Mouse (Mus musculus): Measurements from ENCODE around the gene Kmt2c.
A peak's percentile ranks its signal among the peaks of the same experiment; 100 is the strongest.

Kmt2c gene

DNA sequence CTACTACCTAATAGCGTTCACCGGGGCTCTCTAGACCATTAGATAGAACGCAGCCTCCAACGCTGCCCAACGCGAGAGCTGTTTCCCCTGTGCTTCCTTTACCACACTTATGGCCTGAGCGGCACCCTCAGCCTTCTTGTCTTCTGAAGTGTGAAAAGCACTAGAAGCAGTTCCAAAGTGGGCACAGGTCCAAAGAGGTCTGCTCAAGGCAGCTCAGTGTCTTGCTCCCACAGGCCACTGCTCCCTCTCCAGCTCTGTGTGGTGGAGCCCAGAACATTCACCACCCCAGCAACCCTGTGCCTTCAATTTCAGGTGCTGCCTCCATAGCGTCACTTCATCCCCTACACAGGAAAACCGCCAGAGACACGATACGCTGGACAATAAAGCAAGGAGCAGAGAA, 115.0 kb downstream of the Kmt2c start:
- DNase-seq (ENCODE audit: low read depth, low spot score), result no peak

DNA sequence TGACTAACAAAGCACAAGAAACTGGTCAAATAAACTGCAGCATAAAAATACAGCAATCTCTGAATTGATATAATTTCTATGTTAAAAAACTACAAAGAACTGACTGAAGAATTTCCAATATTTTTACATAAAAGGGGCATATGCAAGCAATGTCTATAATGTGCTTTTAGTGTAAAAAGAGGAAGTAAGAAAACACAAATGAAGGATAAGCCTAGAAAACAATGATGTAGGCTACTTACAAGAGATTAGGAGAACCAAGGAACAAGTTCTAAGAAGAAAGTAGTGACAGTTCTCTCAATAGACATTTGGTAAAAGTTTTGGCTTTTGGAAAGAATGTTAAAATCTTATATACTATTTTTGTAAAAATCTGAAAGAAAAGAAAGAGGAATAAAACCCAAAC, 119.4 kb downstream of the Kmt2c start:
- DNase-seq (ENCODE audit: low read depth, low spot score), result no peak

DNA sequence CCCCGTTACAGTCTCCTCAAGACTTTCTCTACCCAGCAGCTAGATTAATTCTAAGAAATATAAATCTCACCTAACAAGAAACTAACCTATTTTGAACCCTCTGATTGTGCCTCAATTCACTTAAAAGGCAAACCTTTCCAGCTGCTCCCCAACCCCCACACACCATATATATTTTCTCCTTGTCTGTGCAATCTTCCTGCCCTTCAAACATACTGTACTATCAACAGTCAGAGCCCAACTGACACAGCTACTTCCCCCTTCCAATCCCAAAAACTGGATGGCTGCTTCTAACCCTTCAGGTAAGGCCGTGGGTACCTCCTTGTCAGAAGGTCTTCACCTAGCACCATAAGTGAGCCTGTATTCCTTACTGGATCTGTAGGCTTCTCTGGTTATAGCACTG, 130.2 kb downstream of the Kmt2c start:
- no peak for DNase-seq (ENCODE audit: low read depth, low spot score)

DNA sequence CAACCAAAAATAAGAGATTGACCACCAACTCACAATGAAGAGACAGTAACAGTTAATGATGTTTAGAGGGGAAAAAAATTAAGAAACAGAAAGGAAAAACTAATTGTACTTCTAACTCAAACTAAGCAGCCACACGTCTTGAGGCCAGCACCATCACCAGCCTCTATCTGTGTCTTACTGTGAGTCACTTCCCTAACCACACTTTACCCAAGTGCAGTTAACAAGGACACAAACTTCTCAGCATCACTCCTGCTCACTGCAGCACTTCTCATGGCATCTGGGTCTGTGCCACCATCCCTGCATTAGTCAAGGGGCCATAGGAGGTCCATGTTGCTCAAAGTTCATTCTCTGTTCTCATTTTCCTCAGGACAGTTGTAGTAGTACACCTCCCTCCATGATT, 131.5 kb downstream of the Kmt2c start:
- DNase-seq (ENCODE audit: low read depth, low spot score), result no peak

DNA sequence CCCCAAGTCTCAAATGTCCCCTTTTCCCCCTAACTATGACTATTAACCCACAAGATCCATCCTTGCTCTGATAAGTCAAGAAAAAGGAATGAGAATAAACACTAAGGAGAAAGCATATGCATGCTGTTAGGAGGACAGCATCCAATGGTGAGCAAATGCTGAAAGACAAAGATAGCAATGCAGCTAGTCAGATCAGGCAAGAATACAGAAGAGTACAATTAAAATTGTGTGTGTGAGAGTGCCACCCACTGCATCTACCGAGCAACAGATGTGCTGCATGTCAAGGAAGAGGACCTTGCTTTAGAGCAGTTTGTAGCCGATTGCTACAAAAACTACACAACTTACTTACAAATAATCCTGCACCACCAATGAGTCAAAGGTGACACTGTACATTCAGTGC, 145.1 kb downstream of the Kmt2c start:
- no peak for DNase-seq (ENCODE audit: low read depth, low spot score)

DNA sequence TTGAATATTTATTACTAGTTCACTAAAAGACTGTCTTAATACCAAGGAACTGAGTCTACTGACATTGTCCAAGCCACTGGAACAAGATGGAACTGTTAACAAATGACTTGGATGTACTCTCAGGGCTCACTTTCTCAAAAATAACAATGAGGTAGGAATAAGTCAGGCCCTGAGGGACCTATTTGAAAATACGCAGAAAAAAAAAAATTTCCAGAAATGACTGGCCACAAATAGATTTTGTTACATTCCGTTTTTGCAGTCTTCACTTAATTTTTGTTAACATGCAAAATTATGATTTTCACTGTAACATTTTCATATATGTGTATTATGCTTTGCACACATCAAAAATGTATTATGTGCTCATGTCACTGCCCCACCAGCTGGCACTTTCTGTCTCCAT, 167.3 kb downstream of the Kmt2c start:
- DNase-seq (ENCODE audit: low read depth, low spot score), result no peak

DNA sequence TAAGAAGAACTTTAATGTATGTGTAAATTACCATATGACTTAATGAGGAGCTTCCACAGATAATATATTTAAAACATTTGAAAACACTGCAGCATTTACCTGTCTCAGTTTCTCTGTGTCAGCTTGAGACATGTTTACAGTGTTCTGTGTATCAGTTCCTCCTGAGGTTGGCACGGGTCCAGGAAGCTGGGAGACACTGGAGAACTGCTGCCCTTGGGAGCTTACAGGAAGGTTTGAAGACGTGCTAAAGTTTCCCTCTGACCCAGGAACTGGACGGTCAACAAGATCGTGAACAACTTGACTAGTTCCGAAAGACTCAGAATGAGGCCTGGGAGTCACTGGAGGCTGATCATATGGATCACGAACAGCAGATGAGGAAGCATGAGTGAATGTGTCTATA, 184.7 kb downstream of the Kmt2c start:
- no peak for DNase-seq (ENCODE audit: low read depth, low spot score)

DNA sequence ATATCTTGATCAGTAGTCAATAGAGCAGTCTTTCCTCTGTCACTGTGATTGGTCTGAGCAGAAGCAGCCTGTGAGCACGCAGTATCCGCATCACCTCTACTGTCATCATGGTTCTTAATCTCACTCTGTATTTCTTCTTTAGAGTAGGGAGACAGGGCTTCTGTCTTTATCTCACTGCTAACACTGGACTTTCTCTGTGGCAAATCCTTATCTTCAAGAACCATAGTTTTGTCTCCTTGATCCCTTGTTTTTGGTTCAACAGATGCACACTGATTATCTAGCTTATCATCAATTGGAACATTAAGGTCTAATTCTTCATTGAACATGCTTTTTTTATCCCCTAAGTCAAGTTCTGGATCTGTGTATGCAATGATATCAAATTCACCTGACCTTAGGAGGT, 188.4 kb downstream of the Kmt2c start:
- DNase-seq (ENCODE audit: low read depth, low spot score), result no peak

DNA sequence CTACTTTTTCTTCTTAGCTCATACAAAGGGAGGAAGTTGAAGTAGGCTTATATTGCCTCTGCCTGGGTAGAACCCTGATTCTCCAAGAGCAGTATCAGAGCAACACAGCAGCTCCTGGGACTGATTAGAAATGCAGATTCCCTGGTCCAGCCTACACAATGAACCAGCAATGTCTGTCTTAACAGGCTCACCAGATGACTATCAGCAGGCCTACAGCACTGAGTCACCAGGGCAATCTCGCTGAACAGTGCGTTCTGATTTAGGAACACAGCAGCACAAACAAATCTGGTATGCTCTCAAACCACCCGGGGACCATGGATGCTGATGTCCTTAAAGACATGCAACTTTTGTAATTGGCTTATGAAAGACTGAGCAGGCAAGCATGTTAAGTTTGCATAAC, 201.8 kb downstream of the Kmt2c start:
- DNase-seq (ENCODE audit: low read depth, low spot score), result no peak

DNA sequence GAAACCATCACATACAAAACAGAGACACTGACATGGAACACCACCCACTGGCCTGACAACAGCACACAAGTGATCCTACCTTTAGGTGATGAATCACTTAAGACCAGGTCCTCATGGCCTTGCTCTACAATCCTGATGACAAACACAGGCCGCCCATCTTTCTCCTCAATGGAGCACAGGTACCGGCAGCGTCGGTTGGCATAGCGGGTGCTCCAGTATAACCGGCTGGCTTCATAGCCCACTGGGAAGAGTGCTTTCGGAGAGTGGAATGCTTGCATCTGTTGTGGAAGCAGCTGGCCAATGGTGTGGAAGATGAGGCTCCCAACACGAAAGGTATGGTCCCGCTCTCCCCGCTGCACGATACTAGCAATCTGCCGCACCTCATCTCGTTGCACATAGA, 214.6 kb downstream of the Kmt2c start:
- no peak for DNase-seq (ENCODE audit: low read depth, low spot score)

DNA sequence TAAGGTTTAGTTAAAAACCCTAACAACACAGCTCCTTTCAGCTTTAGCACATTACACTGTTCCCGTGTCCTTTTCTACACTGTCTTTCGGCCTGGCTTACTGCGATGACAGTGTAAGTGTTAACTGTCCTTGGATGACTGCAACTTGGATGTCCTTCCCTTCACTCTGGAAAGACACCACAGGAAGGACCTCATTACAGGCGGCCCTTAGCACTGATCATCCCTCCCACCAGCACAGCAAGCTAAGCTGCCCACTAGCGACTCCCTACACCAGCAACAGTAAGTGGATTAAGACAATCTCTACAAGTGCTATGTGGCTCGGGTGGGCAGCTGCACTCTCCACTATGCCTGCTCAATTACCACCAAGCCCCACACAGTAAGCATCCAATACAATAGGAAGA, 222.2 kb downstream of the Kmt2c start:
- no peak for DNase-seq (ENCODE audit: low read depth, low spot score)

DNA sequence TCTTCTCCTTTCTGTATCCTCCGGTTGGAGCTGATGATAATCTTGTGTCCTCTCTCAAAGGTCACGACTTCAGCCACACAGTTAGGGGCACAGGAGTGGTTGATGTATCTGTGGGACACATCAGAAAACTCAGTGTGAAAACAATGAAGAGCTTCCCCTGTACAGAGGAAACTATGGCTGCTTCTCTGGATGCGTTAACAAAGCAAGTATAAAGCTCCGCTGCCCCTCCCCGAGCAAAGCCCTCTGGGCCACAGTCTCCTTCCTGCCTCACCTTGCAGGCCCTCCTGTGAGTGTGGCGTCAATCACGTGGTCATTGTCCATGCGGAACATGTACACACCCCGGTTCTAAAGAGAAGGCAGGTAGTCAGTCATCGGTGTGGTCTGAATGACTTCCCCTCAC, 223.0 kb downstream of the Kmt2c start:
- peak; percentile 91 for DNase-seq (ENCODE audit: low read depth, low spot score)

DNA sequence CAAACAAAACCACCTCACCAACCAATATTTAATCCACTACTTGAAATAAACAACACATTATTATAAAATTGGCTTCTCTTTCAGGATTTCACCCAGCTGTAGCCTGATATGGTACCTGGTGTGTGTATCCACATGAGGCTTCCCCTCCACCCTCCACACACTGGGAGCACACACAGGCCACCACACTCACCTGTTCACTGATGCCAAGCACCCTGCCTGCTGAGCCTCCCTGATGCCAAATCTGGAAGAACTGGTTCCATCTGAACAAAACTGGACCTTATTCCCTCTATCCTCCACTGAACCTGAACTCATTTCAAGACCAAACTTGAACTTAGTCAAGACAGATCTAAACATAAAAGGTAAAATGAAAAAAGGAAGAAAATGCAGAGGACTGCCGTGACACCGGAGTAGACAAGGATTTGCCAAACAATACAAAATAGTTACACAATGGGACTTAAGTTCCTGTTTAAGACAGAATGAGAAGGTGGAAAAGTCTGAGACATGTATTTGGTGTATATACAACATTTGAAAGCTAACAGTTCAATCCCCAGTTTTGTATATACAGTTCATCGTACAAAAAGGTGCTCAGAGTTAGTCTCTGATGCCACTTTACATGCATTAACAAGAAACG, 230.2 kb downstream of the Kmt2c start:
- DNase-seq (ENCODE audit: low read depth, low spot score), result no peak

DNA sequence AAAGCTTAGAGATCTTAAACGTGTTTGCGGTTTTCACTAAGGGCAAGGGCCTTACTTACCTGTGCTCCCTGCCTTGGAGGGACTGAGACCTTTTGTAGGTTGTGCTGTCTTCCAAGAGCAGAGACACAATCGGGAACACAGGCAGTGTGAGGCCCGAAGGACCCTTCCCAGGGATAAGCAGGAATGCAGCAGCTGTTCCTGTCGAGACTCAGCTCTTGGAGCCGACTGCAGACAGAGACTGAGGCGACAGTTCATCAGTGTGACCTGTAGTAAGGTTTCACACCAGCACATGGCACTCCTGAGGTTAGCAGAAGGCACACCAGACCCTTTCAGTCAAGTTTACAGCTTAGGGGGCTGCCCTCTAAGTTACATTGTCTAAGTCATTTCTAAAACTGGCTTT, 236.3 kb downstream of the Kmt2c start:
- no peak for DNase-seq (ENCODE audit: low read depth, low spot score)

DNA sequence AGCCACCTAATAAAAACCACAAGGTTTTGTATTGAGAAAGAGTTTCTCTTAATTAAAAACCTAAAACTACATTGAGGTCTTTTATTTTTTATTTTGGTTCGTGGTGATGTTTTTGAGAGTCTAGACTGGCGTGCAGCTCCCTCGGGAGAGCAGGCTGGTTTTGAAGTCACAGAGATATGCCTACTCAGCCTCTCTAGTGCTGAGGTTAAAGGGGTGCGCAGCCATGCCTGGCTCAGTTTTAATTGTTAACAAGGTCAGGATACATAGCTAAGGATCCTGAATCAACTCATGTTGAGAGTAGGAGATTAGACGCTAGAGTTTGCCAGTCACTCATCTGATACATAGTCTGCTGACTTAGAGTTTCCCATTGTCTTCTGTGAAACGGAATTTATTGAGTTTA, 237.1 kb downstream of the Kmt2c start:
- DNase-seq (ENCODE audit: low read depth, low spot score), result no peak

DNA sequence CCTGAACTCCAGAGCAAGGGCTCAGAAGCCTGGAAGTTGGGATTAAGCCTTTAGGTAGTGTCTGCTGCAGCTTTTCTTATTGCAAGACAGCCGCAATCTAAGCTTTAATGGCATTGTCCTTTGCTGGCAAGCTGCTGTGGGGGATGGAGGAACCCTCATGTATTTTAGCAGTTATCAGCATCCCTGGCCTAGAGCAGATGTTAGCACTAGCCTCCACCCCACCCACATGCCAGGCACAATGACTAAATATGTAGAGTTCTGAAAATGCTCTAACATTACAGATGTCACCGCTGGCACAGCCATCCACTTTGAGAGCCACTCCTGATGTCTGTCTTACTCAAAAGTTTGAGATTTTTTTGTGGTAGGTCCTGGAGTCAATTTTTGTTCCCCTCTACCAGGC, 241.9 kb downstream of the Kmt2c start:
- no peak for DNase-seq (ENCODE audit: low read depth, low spot score)

DNA sequence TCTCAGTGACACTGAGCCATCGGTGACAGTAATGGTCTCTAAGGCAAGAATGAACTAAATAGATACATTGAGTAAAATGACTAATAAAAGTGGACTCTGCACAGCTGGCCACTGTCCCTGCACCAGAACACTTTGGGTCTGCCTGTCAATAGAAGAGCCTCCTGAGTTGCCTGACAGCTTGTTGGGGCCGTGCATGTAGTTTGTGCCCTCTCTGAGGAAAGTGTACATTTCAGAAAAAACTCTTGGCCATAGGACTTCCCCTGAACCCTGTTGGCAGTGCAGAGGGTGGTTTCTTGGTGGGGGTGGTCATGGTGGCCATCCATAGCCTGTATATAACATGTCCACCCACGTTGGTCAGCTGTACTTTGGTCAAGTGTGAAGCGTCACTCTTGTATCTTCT, 244.1 kb downstream of the Kmt2c start:
- DNase-seq (ENCODE audit: low read depth, low spot score), result no peak

DNA sequence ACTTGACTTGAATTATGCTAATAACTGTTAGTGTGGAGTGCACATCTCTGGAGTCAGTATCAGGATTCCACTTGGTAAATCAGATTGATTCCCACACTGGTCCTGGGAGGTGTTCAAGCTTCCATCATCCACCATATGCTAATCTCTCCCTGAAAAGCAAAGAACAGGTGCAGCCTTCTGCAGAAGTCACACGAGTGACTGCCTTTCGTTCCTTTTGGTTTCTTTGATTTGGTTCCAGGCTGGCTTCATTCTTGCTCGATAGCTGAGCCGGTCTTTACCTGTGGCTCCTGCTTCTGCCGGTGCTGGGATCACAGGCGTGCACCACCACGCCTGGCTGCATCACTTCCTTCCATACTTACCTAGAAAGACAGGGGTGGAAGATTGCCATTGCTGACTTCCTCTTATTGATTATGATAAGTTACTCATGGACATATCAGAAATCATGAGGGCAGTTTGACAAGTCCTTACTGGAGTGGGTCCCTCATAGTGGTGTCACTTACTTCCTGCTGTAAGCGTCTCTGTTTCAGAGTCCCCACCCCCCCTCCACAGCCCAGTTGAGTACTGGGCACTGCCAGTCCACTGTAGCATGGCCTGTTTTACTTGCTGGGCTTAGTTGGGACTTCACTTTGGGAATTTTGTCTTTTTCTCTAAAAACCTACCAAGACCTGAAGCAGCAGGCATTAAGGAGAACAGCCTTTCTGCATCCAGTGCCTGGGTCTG, 245.6 kb downstream of the Kmt2c start:
- no peak for DNase-seq (ENCODE audit: low read depth, low spot score)

DNA sequence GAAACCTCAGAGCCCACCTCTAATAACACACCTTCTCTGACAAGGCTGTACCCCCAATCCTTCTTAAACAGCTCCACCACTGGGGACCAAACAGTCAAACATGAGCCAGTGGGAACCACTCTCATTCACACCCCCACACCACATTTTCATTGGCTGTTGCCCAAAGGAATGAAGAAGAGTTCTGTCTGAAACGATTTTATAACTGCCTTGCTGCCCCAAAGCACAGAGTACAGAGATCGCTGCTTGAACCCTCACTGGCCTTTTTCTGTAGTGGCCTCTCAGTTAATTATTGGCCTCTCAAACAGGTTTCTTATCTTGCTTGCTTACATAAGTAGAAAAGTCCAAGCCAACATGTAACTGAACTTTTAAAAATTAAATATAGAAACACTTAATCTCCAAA, 246.2 kb downstream of the Kmt2c start:
- DNase-seq (ENCODE audit: low read depth, low spot score), result no peak

DNA sequence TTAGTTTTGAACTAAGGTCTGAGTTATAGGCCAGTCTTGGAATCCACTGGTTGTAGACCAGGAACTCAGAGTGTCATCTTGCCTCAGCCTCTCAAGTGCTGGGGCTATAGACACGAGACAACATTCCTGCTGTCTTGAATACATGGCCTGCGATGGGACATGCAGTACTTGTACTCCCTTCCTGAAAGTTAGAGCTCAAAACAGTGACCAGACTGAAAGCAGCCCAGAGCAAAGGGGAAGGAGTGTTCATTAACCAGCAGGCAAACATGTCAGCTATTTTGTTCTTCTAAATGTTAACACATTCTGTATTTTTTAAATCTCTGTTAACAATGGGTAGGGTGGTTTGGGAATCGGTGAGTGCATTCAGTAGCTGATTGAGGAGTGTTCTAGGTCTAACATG, 251.5 kb downstream of the Kmt2c start:
- DNase-seq (ENCODE audit: low read depth, low spot score), result no peak

DNA sequence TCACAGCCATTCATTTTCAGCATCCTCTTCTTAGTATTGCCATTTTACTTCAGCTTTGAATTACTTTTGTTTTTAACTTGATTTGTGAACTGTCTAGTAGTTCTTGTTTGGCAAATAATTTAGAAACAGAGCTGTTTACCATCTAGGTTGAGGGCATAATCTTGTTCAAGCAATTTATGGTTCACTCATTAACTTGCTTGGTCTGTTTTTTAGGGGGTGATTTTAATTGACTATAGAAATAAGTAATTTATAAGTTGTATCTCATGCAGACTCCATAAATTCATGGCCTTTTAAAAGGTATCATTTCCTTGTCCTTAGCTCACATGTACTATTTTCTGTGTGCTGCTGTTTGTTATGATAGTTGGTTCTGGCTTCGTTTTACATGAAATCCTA, 252.1 kb downstream of the Kmt2c start:
- DNase-seq (ENCODE audit: low read depth, low spot score), result no peak

DNA sequence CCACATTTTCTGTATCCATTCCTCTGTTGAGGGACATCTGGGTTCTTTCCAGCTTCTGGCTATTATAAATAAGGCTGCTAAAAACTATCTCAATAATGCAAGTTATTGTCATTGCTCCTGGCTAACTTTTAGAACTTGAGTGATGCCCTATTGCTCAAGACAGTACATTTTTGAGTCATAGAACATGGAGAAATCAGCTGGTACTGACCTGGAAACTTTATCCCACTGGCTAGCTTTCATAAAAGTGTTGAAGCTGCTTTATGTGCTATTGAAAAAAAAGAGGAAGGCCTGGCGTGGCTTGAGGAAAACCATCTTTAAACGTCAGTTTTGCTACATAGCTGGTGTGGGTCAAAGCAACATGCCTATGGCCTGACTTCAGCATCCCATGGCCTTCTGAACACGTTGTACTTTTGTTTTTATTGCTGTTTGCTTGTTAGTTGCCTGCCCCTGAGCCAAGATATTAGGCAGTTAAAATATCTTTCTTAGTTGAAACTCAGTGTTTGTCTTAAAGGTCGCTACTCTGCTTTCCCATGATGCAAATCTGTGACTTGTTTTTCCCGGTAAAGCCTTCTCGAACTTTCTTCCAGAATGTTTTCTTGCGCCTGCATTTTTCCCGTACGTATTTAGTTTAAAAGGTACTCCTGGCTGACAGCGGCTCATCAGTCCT, 252.6 kb downstream of the Kmt2c start:
- DNase-seq (ENCODE audit: low read depth, low spot score), result no peak

DNA sequence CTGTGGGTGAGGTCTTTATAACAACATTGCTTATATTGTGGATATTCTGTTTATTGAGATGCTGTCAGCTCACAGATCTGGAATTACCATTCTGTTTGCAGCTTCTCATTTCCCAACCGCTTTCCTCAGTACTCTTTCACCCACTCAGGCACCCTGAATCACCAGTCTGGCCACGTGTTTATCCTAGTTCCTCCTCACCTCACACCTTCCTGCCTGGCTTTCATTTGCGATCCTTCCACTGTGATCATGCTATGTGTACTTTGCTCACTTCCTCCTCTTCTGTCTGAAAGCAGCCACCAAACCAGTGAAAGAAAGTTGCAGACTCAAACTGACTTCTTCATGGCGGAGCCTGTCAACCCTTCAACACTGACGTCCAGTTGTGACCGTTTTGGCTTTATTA, 255.5 kb downstream of the Kmt2c start:
- no peak for DNase-seq (ENCODE audit: low read depth, low spot score)

All from R1 (cell line).